Mouse (Mus musculus): ENCODE measurements around the gene Alk. TPM values are rescaled to one million over a fixed set of nuclear protein-coding genes. Genes with fewer than 3 reads are reported as not detected.
A peak's percentile ranks its signal among the peaks of the same experiment; 100 is the strongest.

Alk gene
- polyA plus RNA-seq, 1 experiment from 2014 or later, result 0.03 TPM

DNA sequence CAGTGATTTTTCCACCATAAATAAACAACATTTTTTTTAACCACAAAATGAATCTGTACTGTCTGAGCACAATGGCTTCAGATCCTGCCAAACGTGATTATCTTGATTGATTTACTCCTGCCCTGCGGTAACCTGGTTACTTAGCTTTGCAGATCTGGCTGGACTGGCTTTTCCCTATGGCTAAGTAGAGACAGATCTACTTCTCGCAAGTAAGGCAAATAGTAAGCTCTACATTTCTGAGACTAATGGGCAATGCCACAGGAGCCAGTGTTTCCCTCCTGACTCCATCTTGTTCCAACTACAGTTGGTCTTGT lies 311.2 kb downstream of the Alk start:
- no peaks in the 10 kb centered on the region for H3K9me3 ChIP-seq (ENCODE audit: low read depth, low read length)
- H3K4me1 ChIP-seq (ENCODE audit: insufficient read depth), result no peaks in the 10 kb centered on the region
- H3K9ac ChIP-seq, result no peak overlapping the region
- no peak for DNase-seq
- H3K36me3 ChIP-seq (ENCODE audit: insufficient read depth), result no peaks in the 10 kb centered on the region
- no peak overlapping the region for H3K27ac ChIP-seq (ENCODE audit: low read depth)
- H3K4me2 ChIP-seq, result no peak overlapping the region
- no peak for TF ChIP-seq CTCF (IDR thresholded peaks at IDR 0.05; ENCODE audit: low read depth)
- no peak overlapping the region for H3K4me3 ChIP-seq (ENCODE audit: low read depth, low read length)
- ATAC-seq (ENCODE audit: insufficient read depth), result no peak
- no peaks in the 10 kb centered on the region for H3K27me3 ChIP-seq (ENCODE audit: insufficient read depth, low read length)
- WGBS, result 43% methylated on average over 3 of the region's 3 CpGs

DNA sequence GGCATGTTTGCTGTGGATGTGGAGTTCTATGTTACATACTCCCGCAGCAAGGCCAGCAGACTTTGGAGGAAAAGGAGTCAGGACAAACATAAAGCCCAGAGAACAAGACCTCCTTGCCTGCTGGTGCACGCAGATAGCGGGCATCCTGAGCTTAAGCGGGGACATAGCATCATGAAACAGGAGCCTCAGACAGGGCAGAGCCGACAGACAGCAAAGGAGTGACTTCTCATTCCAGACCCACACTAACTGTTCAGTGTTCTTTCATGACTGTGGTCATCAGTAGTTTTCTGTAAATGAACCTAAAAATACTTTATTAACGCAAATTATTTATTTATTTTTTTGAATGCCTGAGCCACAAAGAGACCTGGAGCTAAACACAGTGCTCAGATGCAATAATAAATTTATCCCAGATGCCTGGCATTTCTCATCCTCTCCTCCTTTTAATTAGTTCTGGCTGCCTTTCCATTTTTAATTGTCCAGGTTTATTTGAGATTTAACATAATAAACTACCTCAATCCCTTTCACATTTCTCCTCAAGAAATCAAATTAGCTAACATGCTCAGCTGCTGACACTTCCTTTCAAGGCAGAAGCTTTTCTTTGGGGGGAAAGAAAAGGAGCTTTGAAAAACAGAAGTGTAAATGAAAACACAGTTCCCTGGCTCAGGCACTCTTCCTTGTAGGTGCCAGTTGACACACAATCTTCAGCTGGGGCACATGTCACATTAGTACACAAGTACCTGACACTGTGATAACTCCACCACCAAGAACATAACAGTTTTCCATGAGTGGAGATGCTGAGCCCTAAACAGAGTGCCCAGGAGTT lies 311.8 kb downstream of the Alk start:
- Histone ChIP-seq H3K36me3 (ENCODE audit: insufficient read depth) (no peaks in the 10 kb centered on the region), H3K4me2 (no peak overlapping the region), H3K9ac (no peak overlapping the region), H3K9me3 (ENCODE audit: low read depth, low read length) (no peaks in the 10 kb centered on the region), H3K4me3 (ENCODE audit: low read depth, low read length) (no peak overlapping the region), H3K27ac (ENCODE audit: low read depth) (no peak overlapping the region), H3K27me3 (ENCODE audit: insufficient read depth, low read length) (no peaks in the 10 kb centered on the region), H3K4me1 (ENCODE audit: insufficient read depth) (no peaks in the 10 kb centered on the region)
- DNase-seq, result no peak
- 78% methylated on average over 6 of the region's 6 CpGs for WGBS
- no peak for ATAC-seq (ENCODE audit: insufficient read depth)
- no peak for TF ChIP-seq CTCF (IDR thresholded peaks at IDR 0.05; ENCODE audit: low read depth)

GRCm38 (mm10) chr17:72285961-72286360 lies 318.5 kb downstream of the Alk start:
- no peak overlapping the region for H3K9ac ChIP-seq
- no peak for TF ChIP-seq CTCF (IDR thresholded peaks at IDR 0.05; ENCODE audit: low read depth)
- H3K27ac ChIP-seq (ENCODE audit: low read depth), result no peak overlapping the region
- H3K9me3 ChIP-seq (ENCODE audit: low read depth, low read length), result no peaks in the 10 kb centered on the region
- H3K4me1 ChIP-seq (ENCODE audit: insufficient read depth), result no peaks in the 10 kb centered on the region
- WGBS, result 54% methylated on average over 3 of the region's 3 CpGs
- no peak for ATAC-seq (ENCODE audit: insufficient read depth)
- H3K27me3 ChIP-seq (ENCODE audit: insufficient read depth, low read length), result no peaks in the 10 kb centered on the region
- H3K36me3 ChIP-seq (ENCODE audit: insufficient read depth), result no peaks in the 10 kb centered on the region
- no peak overlapping the region for H3K4me3 ChIP-seq (ENCODE audit: low read depth, low read length)
- no peak for DNase-seq
- H3K4me2 ChIP-seq, result no peak overlapping the region

GRCm38 (mm10) chr17:72278296-72278695 lies 326.1 kb downstream of the Alk start:
- DNase-seq, result no peak
- H3K4me3 ChIP-seq (ENCODE audit: low read depth, low read length), result no peak overlapping the region
- no peak overlapping the region for H3K27ac ChIP-seq (ENCODE audit: low read depth)
- H3K27me3 ChIP-seq (ENCODE audit: insufficient read depth, low read length), result no peaks in the 10 kb centered on the region
- no peak overlapping the region for H3K4me2 ChIP-seq
- H3K9ac ChIP-seq, result no peak overlapping the region
- no peaks in the 10 kb centered on the region; the same call in 1 of the 2 replicates for H3K9me3 ChIP-seq (ENCODE audit: low read depth, low read length)
- TF ChIP-seq CTCF (IDR thresholded peaks at IDR 0.05; ENCODE audit: low read depth), result no peak
- ATAC-seq (ENCODE audit: insufficient read depth), result no peak
- H3K36me3 ChIP-seq (ENCODE audit: insufficient read depth), result no peaks in the 10 kb centered on the region
- no peaks in the 10 kb centered on the region for H3K4me1 ChIP-seq (ENCODE audit: insufficient read depth)

GRCm38 (mm10) chr17:72276778-72277177 lies 327.6 kb downstream of the Alk start:
- H3K27ac ChIP-seq (ENCODE audit: low read depth), result no peak overlapping the region
- H3K9ac ChIP-seq, result no peak overlapping the region
- ATAC-seq (ENCODE audit: insufficient read depth), result no peak
- TF ChIP-seq CTCF (IDR thresholded peaks at IDR 0.05; ENCODE audit: low read depth), result no peak
- no peak overlapping the region for H3K4me3 ChIP-seq (ENCODE audit: low read depth, low read length)
- no peak overlapping the region for H3K4me2 ChIP-seq
- H3K9me3 ChIP-seq (ENCODE audit: low read depth, low read length), result no peaks in the 10 kb centered on the region; the same call in 1 of the 2 replicates
- no peaks in the 10 kb centered on the region for H3K4me1 ChIP-seq (ENCODE audit: insufficient read depth)
- H3K36me3 ChIP-seq (ENCODE audit: insufficient read depth), result no peaks in the 10 kb centered on the region
- WGBS, result 72% methylated on average over 6 of the region's 6 CpGs
- DNase-seq, result peak; percentile 26
- H3K27me3 ChIP-seq (ENCODE audit: insufficient read depth, low read length), result no peaks in the 10 kb centered on the region

DNA sequence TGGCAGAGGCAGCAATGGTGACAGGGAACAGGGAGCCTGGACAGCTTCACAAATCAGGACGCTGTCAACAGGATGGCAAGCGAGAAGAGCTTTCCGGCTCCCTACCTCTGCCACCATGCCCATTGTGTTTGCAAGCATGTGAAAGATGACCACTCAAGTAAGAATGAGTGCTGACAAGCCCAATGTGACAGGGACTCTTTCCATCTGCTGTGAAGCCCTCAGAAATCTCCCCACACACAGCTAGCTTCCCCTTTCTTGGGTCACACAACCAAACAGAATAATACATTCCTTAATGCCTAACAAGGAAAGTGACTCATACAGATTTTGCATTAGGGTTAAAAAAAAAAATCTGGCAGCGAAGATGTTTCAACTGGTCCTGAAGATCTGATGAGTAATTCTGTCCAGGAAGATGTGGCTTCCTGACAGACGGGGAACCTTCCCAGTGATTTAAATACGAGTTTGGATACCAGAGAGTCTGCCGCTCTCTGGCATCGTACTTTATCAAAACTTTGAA lies 329.0 kb downstream of the Alk start:
- no peak overlapping the region for H3K4me2 ChIP-seq
- DNase-seq (peak; percentile 65), ATAC-seq (ENCODE audit: insufficient read depth) (peak; percentile 76)
- no peaks in the 10 kb centered on the region for H3K36me3 ChIP-seq (ENCODE audit: insufficient read depth)
- peak overlapping the region; percentile 30; the same call in 1 of the 2 replicates for H3K27ac ChIP-seq (ENCODE audit: low read depth)
- no peaks in the 10 kb centered on the region for H3K27me3 ChIP-seq (ENCODE audit: insufficient read depth, low read length)
- no peak overlapping the region for H3K4me3 ChIP-seq (ENCODE audit: low read depth, low read length)
- WGBS, result 39% methylated on average over 8 of the region's 8 CpGs
- no peak for TF ChIP-seq CTCF (IDR thresholded peaks at IDR 0.05; ENCODE audit: low read depth)
- no peaks in the 10 kb centered on the region; the same call in 1 of the 2 replicates for H3K9me3 ChIP-seq (ENCODE audit: low read depth, low read length)
- H3K9ac ChIP-seq, result no peak overlapping the region
- no peaks in the 10 kb centered on the region for H3K4me1 ChIP-seq (ENCODE audit: insufficient read depth)

DNA sequence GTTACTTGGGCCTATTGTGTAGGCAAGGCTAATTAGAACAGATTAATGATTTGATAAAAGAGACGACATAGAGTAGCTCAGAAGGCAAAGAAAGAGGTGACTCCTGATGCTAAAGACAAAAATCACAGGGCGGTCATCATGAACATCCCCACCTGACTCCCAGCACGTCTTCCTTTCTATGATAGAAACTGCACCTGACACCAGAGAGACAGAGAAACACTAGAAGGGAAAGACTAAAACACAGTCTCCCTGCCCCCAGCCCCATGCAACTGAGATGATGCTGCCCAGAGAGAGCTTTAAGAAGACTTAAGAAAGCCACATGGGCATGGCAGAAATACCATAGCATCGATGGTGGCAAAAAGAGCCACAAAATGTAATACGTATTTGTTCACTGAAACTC lies 330.2 kb downstream of the Alk start:
- no peak for ATAC-seq (ENCODE audit: insufficient read depth)
- WGBS, result 76% methylated on average over 5 of the region's 5 CpGs

More for the DNA sequence above, 330.2 kb downstream of the Alk start:
- no peak for TF ChIP-seq CTCF (IDR thresholded peaks at IDR 0.05; ENCODE audit: low read depth)
- H3K9ac ChIP-seq, result no peak overlapping the region
- H3K27me3 ChIP-seq (ENCODE audit: insufficient read depth, low read length), result no peaks in the 10 kb centered on the region
- H3K4me1 ChIP-seq (ENCODE audit: insufficient read depth), result no peaks in the 10 kb centered on the region
- no peak overlapping the region for H3K4me2 ChIP-seq
- H3K4me3 ChIP-seq (ENCODE audit: low read depth, low read length), result no peak overlapping the region
- DNase-seq, result no peak
- H3K36me3 ChIP-seq (ENCODE audit: insufficient read depth), result no peaks in the 10 kb centered on the region
- no peak overlapping the region for H3K27ac ChIP-seq (ENCODE audit: low read depth)
- H3K9me3 ChIP-seq (ENCODE audit: low read depth, low read length), result no peaks in the 10 kb centered on the region
